Mouse (Mus musculus) midbrain, postnatal 0 days (tissue): ENCODE measurements at regions not wholly inside any gene's neighbourhood (a gene's known extent, or its start where the extent isn't known, plus 50 kb on each side); places are given as distances from the start of the nearest gene placed in this dataset.
A peak's percentile ranks its signal among the peaks of the same experiment; 100 is the strongest.
"Not testable (repeated sequence)": the region's sequence is repeated elsewhere in the genome, so short reads cannot be mapped to it uniquely, and the experiment has no call there.

Source experiments
- ATAC-seq: fragments of 200-750 bp; cut with Nextera tagmentation; 2 replicates; pipeline ENCODE4 v1.8.0; 2017; ENCODE audit warnings: moderate number of reproducible peaks, mild to moderate bottlenecking, moderate TSS enrichment, moderate library complexity; ENCODE audit not compliant: low FRiP score
- DNase-seq: peaks from one replicate; pipeline ENCODE4 v3.0.0-alpha.2; 2015; ENCODE audit warnings: low spot score
- H3K27ac ChIP-seq: fragments of 300-500 bp; sonication (generic); 2 replicates; pipeline ENCODE4 v1.5.1; 2014; ENCODE audit warnings: low read depth, mild to moderate bottlenecking, low read length, mixed read lengths
- H3K27me3 ChIP-seq: fragments of 300-500 bp; sonication (generic); 2 replicates; pipeline ENCODE4 v1.6.1; 2014; ENCODE audit warnings: low read length, control low read depth, mixed read lengths; ENCODE audit not compliant: insufficient read depth
- H3K36me3 ChIP-seq: fragments of 300-500 bp; sonication (generic); 2 replicates; pipeline ENCODE4 v1.6.1; 2014; ENCODE audit warnings: low read length, control low read depth, mixed read lengths; ENCODE audit not compliant: insufficient read depth
- H3K4me1 ChIP-seq: fragments of 300-500 bp; sonication (generic); 2 replicates; pipeline ENCODE4 v1.6.1; 2014; ENCODE audit warnings: mild to moderate bottlenecking, control low read depth, antibody characterized with exemption, low read length, mixed read lengths; ENCODE audit not compliant: insufficient read depth
- H3K4me2 ChIP-seq: fragments of 300-500 bp; sonication (generic); 2 replicates; pipeline ENCODE4 v1.6.1; 2014; ENCODE audit warnings: low read depth, mild to moderate bottlenecking, low read length, mixed read lengths; ENCODE audit not compliant: poor library complexity, severe bottlenecking
- H3K4me3 ChIP-seq: fragments of 300-500 bp; sonication (generic); 2 replicates; pipeline ENCODE4 v1.5.1; 2014; ENCODE audit warnings: low read depth, mild to moderate bottlenecking, low read length, moderate library complexity
- H3K9ac ChIP-seq: fragments of 300-500 bp; sonication (generic); replicated peaks from 2 replicates; pipeline ENCODE4 v1.6.1; 2014; ENCODE audit warnings: mild to moderate bottlenecking, low read length, moderate library complexity, mixed read lengths; ENCODE audit not compliant: poor library complexity, severe bottlenecking
- H3K9me3 ChIP-seq: fragments of 300-500 bp; sonication (generic); 2 replicates; pipeline ENCODE4 v1.6.1; 2016; ENCODE audit warnings: low read length, control low read depth
- WGBS: fragments of 180-500 bp; shearing (Covaris S2); extraction: QIAGEN DNeasy Blood & Tissue Kit; methylation state at CpG from one replicate; pipeline ENCODE4 v1.1.7; 2014; 5-methylcytosine and 5-hydroxymethylcytosine counted together

- H3K4me1 ChIP-seq, H3K4me2 ChIP-seq, H3K27ac ChIP-seq, H3K9me3 ChIP-seq, H3K27me3 ChIP-seq, H3K36me3 ChIP-seq, DNase-seq, H3K9ac ChIP-seq, H3K4me3 ChIP-seq: not testable (repeated sequence)
- 83% methylated on average over 2 of the region's 3 CpGs for WGBS
- ATAC-seq: peak; percentile 94
These were observed 476.1 kb upstream of the Olfr161 start for GRCm38 (mm10) chr16:3114473-3115335.

- not testable (repeated sequence) for H3K27me3 ChIP-seq, DNase-seq, H3K27ac ChIP-seq, H3K9ac ChIP-seq, H3K4me2 ChIP-seq, H3K4me3 ChIP-seq, H3K9me3 ChIP-seq, H3K36me3 ChIP-seq, H3K4me1 ChIP-seq
- peak; percentile 82 for ATAC-seq
- 71% methylated on average over 8 of the region's 9 CpGs for WGBS
These were observed 475.3 kb upstream of the Olfr161 start for GRCm38 (mm10) chr16:3115336-3116112.

GRCm38 (mm10) chr16:3116113-3116511 lies 474.7 kb upstream of the Olfr161 start:
- not testable (repeated sequence) for H3K36me3 ChIP-seq, H3K27me3 ChIP-seq, H3K4me1 ChIP-seq, H3K9ac ChIP-seq, H3K27ac ChIP-seq, H3K9me3 ChIP-seq, H3K4me2 ChIP-seq, DNase-seq, H3K4me3 ChIP-seq, ATAC-seq
- WGBS: 82% methylated on average over 2 of the region's 3 CpGs

- H3K4me2 ChIP-seq, H3K4me1 ChIP-seq, H3K9me3 ChIP-seq, H3K4me3 ChIP-seq, H3K36me3 ChIP-seq, ATAC-seq, H3K27ac ChIP-seq, H3K9ac ChIP-seq, H3K27me3 ChIP-seq, DNase-seq: not testable (repeated sequence)
These were observed 469.6 kb upstream of the Olfr161 start for GRCm38 (mm10) chr16:3121216-3121615.

- not testable (repeated sequence) for H3K4me1 ChIP-seq, H3K36me3 ChIP-seq, H3K27ac ChIP-seq, DNase-seq, H3K27me3 ChIP-seq, H3K4me3 ChIP-seq, H3K9ac ChIP-seq, H3K9me3 ChIP-seq, H3K4me2 ChIP-seq
- 67% methylated on average over 4 of the region's 6 CpGs for WGBS
- 0 out of 2 replicates have a peak, but pooled peaks have one; percentile 11 for ATAC-seq
These were observed 468.5 kb upstream of the Olfr161 start for GRCm38 (mm10) chr16:3122145-3122860.
